Mouse (Mus musculus) midbrain, embryonic 13.5 days (tissue): ENCODE results near the gene Cpxm2. TPM values are rescaled to one million over a fixed set of nuclear protein-coding genes. Genes with fewer than 3 reads are reported as not detected.
A peak's percentile ranks its signal among the peaks of the same experiment; 100 is the strongest.

Source experiments
- ATAC-seq: fragments of 200-750 bp; cut with Nextera tagmentation; 2 replicates; pipeline ENCODE4 v1.8.0; 2017; ENCODE audit warnings: mild to moderate bottlenecking, moderate TSS enrichment, moderate library complexity
- H3K27ac ChIP-seq: fragments of 300-500 bp; sonication (generic); 2 replicates; pipeline ENCODE4 v1.5.1; 2015; ENCODE audit warnings: inconsistent platforms, mild to moderate bottlenecking, moderate library complexity
- H3K27me3 ChIP-seq: fragments of 300-500 bp; sonication (generic); 2 replicates; pipeline ENCODE4 v1.6.1; 2015; ENCODE audit warnings: mild to moderate bottlenecking, inconsistent platforms
- H3K36me3 ChIP-seq: fragments of 300-500 bp; sonication (generic); 2 replicates; pipeline ENCODE4 v1.6.1; 2015; ENCODE audit warnings: mild to moderate bottlenecking, inconsistent platforms
- H3K4me1 ChIP-seq: fragments of 300-500 bp; sonication (generic); replicated peaks from 2 replicates; pipeline ENCODE4 v1.6.1; 2015; ENCODE audit warnings: inconsistent platforms
- H3K4me2 ChIP-seq: fragments of 300-500 bp; sonication (generic); replicated peaks from 2 replicates; pipeline ENCODE4 v1.6.1; 2015; ENCODE audit warnings: moderate library complexity, mild to moderate bottlenecking, inconsistent platforms
- H3K4me3 ChIP-seq: fragments of 300-500 bp; sonication (generic); replicated peaks from 2 replicates; pipeline ENCODE4 v1.5.1; 2015; ENCODE audit warnings: mild to moderate bottlenecking, inconsistent platforms
- H3K9ac ChIP-seq: fragments of 300-500 bp; sonication (generic); replicated peaks from 2 replicates; pipeline ENCODE4 v1.6.1; 2015; ENCODE audit warnings: mild to moderate bottlenecking, inconsistent platforms
- H3K9me3 ChIP-seq: fragments of 300-500 bp; sonication (generic); 2 replicates; pipeline ENCODE4 v1.6.1; 2016; ENCODE audit warnings: mild to moderate bottlenecking, inconsistent platforms
- WGBS: fragments of 180-500 bp; shearing (Covaris S2); methylation state at CpG from one replicate; pipeline ENCODE4 v1.1.7; 2015; 5-methylcytosine and 5-hydroxymethylcytosine counted together
- polyA plus RNA-seq: library from polyadenylated mRNA; unstranded; fragments of >200 nt; fragmentation: Nextera tagmentation; extraction: Ambion mirVana; gene quantifications from 2 replicates; pipeline ENCODE4 v1.2.1, GENCODE M21; 2015

Cpxm2 gene
- 0.54 and 0.75 TPM in 2 replicates for polyA plus RNA-seq

GRCm38 (mm10) chr7:132154368-132154961, at the start of gene Cpxm2:
TSS of gene Cpxm2 (minus strand) at chr7:132154739.
- H3K4me1 ChIP-seq, result peaks cover 32% of the 10 kb centered on the region
- H3K4me3 ChIP-seq, result peak within 1 kb of the TSS; percentile 35
- H3K4me2 ChIP-seq, result peak within 1 kb of the TSS; percentile 68
- 0 out of 2 replicates have a peak, but pooled peaks have one; percentile 12 for ATAC-seq
- no peaks in the 10 kb centered on the region for H3K36me3 ChIP-seq
- peaks cover 32% of the 10 kb centered on the region for H3K27me3 ChIP-seq
- no peaks in the 10 kb centered on the region for H3K9me3 ChIP-seq
- H3K9ac ChIP-seq, result peak within 1 kb of the TSS; percentile 52
- H3K27ac ChIP-seq, result no peak within 1 kb of the TSS
- 2% methylated on average over 43 of the region's 43 CpGs for WGBS

DNA sequence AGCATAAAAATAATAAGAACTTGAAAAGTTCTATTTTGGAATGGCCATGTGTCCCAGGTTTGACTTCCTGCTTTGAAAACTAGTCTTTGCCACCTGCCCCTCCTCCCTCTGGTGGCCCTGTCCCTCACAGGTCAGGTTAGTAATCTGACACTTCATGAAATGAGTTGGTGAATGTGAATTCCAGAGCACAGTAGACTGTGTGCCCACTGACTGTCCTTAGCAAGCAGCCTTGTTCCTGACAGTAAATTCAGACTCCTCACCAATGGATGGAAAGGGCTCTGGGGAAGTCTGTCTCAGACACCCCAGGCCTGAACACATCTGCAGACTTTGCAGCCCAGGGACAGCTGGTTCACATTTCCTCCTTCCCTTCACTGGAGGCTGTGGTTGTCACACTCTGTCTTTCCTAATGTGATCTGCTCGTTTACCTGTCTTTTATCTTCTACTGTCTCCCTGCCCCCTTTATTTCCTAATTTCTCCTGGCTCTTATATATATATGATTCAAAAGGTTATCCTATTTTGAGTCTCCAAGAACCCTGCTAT, 49.6 kb upstream of the Cpxm2 start:
- H3K4me2 ChIP-seq, result no peak overlapping the region
- H3K36me3 ChIP-seq, result no peaks in the 10 kb centered on the region
- H3K9me3 ChIP-seq, result no peaks in the 10 kb centered on the region
- no peak for ATAC-seq
- no peak overlapping the region for H3K27ac ChIP-seq
- no peak overlapping the region for H3K9ac ChIP-seq
- 72% methylated on average over 1 of the region's 1 CpGs for WGBS
- peaks cover 3% of the 10 kb centered on the region; the same call in 1 of the 2 replicates for H3K27me3 ChIP-seq
- peaks cover 9% of the 10 kb centered on the region; the same call in 1 of the 2 replicates for H3K4me1 ChIP-seq
- H3K4me3 ChIP-seq, result no peak overlapping the region

GRCm38 (mm10) chr7:132199686-132200085, 45.1 kb upstream of the Cpxm2 start:
- 29% methylated on average over 6 of the region's 6 CpGs for WGBS
- H3K27me3 ChIP-seq, result no peaks in the 10 kb centered on the region

GRCm38 (mm10) chr7:132198806-132199205, 44.3 kb upstream of the Cpxm2 start:
- Histone ChIP-seq H3K27ac (no peak overlapping the region), H3K27me3 (no peaks in the 10 kb centered on the region), H3K9ac (no peak overlapping the region), H3K9me3 (no peaks in the 10 kb centered on the region), H3K4me2 (no peak overlapping the region), H3K4me1 (peaks cover 10% of the 10 kb centered on the region; the same call in 1 of the 2 replicates), H3K36me3 (no peaks in the 10 kb centered on the region), H3K4me3 (no peak overlapping the region)
- 95% methylated on average over 1 of the region's 1 CpGs for WGBS
- ATAC-seq, result no peak

More at GRCm38 (mm10) chr7:132199686-132200085, 45.1 kb upstream of the Cpxm2 start:
- Histone ChIP-seq H3K9ac (no peak overlapping the region), H3K9me3 (no peaks in the 10 kb centered on the region), H3K4me1 (peaks cover 10% of the 10 kb centered on the region; the same call in 1 of the 2 replicates), H3K4me2 (no peak overlapping the region), H3K36me3 (no peaks in the 10 kb centered on the region), H3K4me3 (no peak overlapping the region), H3K27ac (no peak overlapping the region)
- no peak for ATAC-seq

DNA sequence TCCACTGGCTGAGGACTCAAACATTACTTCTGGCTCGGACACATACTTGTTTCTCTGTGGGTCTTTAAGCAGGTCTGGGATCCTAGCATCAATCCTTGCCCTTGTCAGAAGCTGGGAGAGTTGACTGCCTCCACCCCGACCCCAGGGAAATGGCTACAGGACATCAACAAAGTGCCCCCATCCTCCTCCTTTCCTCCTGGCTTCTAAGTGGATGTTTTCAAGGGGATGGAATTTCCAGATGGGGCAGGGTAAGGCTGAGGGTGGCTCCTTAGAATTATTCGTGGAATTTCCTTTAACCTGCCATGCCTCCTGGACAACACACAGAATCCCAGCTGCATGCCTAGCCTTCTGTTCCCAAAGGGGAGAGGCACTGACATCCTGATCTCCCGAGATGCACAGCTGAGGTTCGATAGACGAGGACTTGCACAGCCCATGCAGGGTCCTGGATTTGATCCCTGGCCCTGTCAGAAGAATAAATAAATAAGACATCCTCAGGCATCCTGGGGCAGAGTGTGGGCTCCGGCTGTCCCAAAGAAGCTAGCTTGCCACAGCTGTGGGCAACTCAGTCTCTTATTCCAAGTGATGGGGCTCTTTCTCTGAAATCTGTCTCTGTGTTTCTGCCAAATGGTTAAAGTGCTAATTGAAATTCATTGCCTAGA, 43.4 kb upstream of the Cpxm2 start:
- Histone ChIP-seq H3K4me3 (no peak overlapping the region), H3K27me3 (no peaks in the 10 kb centered on the region), H3K4me2 (no peak overlapping the region), H3K9ac (no peak overlapping the region), H3K36me3 (no peaks in the 10 kb centered on the region), H3K4me1 (peaks cover 10% of the 10 kb centered on the region; the same call in 1 of the 2 replicates), H3K9me3 (no peaks in the 10 kb centered on the region), H3K27ac (no peak overlapping the region)
- whole genome bisulfite sequencing, result 61% methylated on average over 7 of the region's 7 CpGs
- ATAC-seq, result no peak

DNA sequence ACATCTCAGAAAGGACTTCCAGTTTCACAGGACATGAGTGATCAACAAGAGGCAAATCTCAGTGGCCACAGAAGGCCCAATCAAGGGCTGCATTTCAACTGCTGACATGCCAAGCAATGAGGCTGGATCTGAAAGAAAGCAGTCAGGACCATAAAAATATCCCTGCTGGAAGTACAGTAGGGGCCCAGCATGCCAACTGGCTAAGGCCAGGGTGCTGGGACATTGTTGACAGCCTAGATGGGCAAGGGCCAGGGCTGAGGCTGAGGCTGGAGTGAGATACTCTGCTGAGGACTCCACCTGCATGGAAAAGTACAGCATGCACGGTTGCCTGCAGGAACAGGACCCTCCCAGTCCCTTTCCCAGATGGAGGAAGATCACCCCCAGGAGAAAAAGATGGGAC, 42.0 kb upstream of the Cpxm2 start:
- H3K27ac ChIP-seq, result no peak overlapping the region
- no peak overlapping the region for H3K4me3 ChIP-seq
- no peak overlapping the region for H3K9ac ChIP-seq
- no peaks in the 10 kb centered on the region for H3K36me3 ChIP-seq
- no peaks in the 10 kb centered on the region for H3K27me3 ChIP-seq
- no peaks in the 10 kb centered on the region for H3K9me3 ChIP-seq
- H3K4me1 ChIP-seq, result peaks cover 10% of the 10 kb centered on the region; the same call in 1 of the 2 replicates
- no peak for ATAC-seq
- H3K4me2 ChIP-seq, result no peak overlapping the region
- 74% methylated on average over 1 of the region's 1 CpGs for WGBS

GRCm38 (mm10) chr7:132193606-132194005, 39.1 kb upstream of the Cpxm2 start:
- Histone ChIP-seq H3K36me3 (no peaks in the 10 kb centered on the region), H3K27me3 (no peaks in the 10 kb centered on the region), H3K9me3 (no peaks in the 10 kb centered on the region), H3K4me3 (no peak overlapping the region), H3K27ac (no peak overlapping the region), H3K4me1 (0 out of 2 replicates have a peak, but pooled peaks cover 3% of the 10 kb centered on the region), H3K4me2 (no peak overlapping the region), H3K9ac (no peak overlapping the region)
- no peak for ATAC-seq
- WGBS, result 100% methylated on average over 2 of the region's 2 CpGs

DNA sequence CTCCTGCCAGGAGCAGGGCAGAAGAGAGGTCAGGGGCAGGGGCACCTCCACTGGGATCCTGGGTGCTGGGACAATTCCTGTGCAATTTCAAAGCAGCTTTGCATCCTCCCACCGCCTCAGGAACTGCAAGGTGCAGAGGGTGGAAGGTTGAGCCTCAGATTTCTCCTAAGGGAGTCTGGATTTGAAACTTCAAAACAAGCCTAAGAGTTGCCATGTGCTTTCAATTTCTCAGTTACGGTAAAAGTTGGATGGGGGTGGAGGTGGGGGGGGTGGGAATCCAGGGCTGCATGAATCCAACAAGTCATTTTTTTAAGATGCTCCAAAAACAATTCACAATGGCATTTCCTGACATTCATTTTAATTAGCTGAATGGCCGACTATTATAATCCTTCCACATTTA, 32.9 kb upstream of the Cpxm2 start:
- Histone ChIP-seq H3K27me3 (no peaks in the 10 kb centered on the region), H3K9me3 (no peaks in the 10 kb centered on the region), H3K4me3 (no peak overlapping the region), H3K27ac (no peak overlapping the region), H3K4me1 (peaks cover 14% of the 10 kb centered on the region; the same call in 1 of the 2 replicates), H3K36me3 (no peaks in the 10 kb centered on the region), H3K9ac (no peak overlapping the region), H3K4me2 (no peak overlapping the region)
- no peak for ATAC-seq
- WGBS, result 66% methylated on average over 3 of the region's 3 CpGs

- Histone ChIP-seq H3K4me2 (no peak overlapping the region), H3K4me1 (peaks cover 14% of the 10 kb centered on the region; the same call in 1 of the 2 replicates), H3K9me3 (no peaks in the 10 kb centered on the region), H3K9ac (no peak overlapping the region), H3K27ac (peak overlapping the region; percentile 57), H3K4me3 (no peak overlapping the region), H3K27me3 (no peaks in the 10 kb centered on the region), H3K36me3 (no peaks in the 10 kb centered on the region)
- peak; percentile 69 for ATAC-seq
- 26% methylated on average over 5 of the region's 5 CpGs for WGBS
Observed at GRCm38 (mm10) chr7:132183892-132184404, 29.4 kb upstream of the Cpxm2 start.

DNA sequence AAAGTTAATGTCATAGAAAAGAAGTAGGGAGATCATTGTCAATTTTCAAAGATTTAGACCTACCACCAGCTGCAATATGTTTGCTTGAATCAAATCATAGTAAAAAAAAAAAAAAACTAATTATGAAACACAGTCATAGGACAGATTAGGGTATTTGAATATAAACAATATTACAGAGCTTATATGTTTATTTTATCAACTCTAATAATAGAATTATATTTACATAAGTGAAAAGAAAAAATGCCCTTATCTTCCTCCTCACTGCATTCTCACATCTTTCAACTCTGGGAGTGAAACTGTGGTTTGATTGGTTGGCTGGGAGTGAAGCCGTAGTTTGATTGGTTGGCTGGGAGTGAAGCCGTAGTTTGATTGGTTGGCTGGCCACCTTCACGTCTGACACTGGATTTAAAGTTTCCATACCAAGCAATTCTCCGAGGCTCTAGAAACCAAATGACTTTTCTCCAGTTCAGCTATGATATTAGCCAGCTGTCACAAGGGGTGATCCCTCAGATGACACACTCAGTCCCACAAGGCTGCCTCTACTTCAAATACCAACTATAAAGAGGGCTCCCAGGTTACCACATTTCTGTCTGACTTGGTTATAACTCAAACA, 27.2 kb upstream of the Cpxm2 start:
- Histone ChIP-seq H3K9ac (no peak overlapping the region), H3K4me2 (no peak overlapping the region), H3K27ac (no peak overlapping the region), H3K9me3 (no peaks in the 10 kb centered on the region), H3K36me3 (no peaks in the 10 kb centered on the region), H3K4me3 (no peak overlapping the region), H3K27me3 (no peaks in the 10 kb centered on the region), H3K4me1 (peaks cover 9% of the 10 kb centered on the region; the same call in 1 of the 2 replicates)
- 95% methylated on average over 4 of the region's 4 CpGs for WGBS
- no peak for ATAC-seq

- Histone ChIP-seq H3K36me3 (no peaks in the 10 kb centered on the region), H3K4me3 (no peak overlapping the region), H3K27me3 (no peaks in the 10 kb centered on the region), H3K4me1 (peaks cover 9% of the 10 kb centered on the region; the same call in 1 of the 2 replicates), H3K27ac (no peak overlapping the region), H3K9me3 (no peaks in the 10 kb centered on the region), H3K4me2 (no peak overlapping the region), H3K9ac (no peak overlapping the region)
- no peak for ATAC-seq
- 94% methylated on average over 3 of the region's 3 CpGs for WGBS
Observed at GRCm38 (mm10) chr7:132181042-132181441, 26.5 kb upstream of the Cpxm2 start.

GRCm38 (mm10) chr7:132179049-132179448, 24.5 kb upstream of the Cpxm2 start:
- H3K9me3 ChIP-seq, result no peaks in the 10 kb centered on the region
- H3K27ac ChIP-seq, result no peak overlapping the region
- no peaks in the 10 kb centered on the region for H3K36me3 ChIP-seq
- H3K9ac ChIP-seq, result no peak overlapping the region
- peaks cover 4% of the 10 kb centered on the region; the same call in 1 of the 2 replicates for H3K4me1 ChIP-seq
- H3K27me3 ChIP-seq, result no peaks in the 10 kb centered on the region
- ATAC-seq, result no peak
- H3K4me3 ChIP-seq, result no peak overlapping the region
- 55% methylated on average over 1 of the region's 1 CpGs for WGBS
- H3K4me2 ChIP-seq, result no peak overlapping the region
